Comparison of ENCODE assay signal across 26 mouse cellular contexts in genomic region chr1:30776196-30776595, GRCm38 (mm10).
A peak's percentile ranks its signal among the peaks of the same experiment; 100 is the strongest.
DNase-seq lines count a peak whose midpoint lies in the region; ATAC-seq and TF ChIP-seq lines count a peak whose summit lies in the region.
"Had no signal": no experiment of that assay in that cellular context is flagged by ENCODE, and none has a peak within 500 bp of the region (broad histone marks: within the 10 kb centered on the region; RNA-seq: fewer than 3 reads in every experiment).

No protein-coding gene starts in this region.

- no peak overlapping the region for H3K4me3 ChIP-seq in layer of hippocampus, adult 2 months
- no peak overlapping the region for H3K4me3 ChIP-seq in midbrain, postnatal 0 days (ENCODE audit: low read depth, low read length)
- H3K4me3 ChIP-seq in midbrain, embryonic 15.5 days, result no peak overlapping the region
- H3K4me3 ChIP-seq: embryonic facial prominence, embryonic 13.5 days; heart, embryonic 13.5 days; hindbrain, embryonic 13.5 days; neural tube, embryonic 15.5 days had no signal

- H3K4me2 ChIP-seq in midbrain, postnatal 0 days (ENCODE audit: low read depth, low read length, poor library complexity, severe bottlenecking), result no peak overlapping the region
- no peak overlapping the region for H3K4me2 ChIP-seq in midbrain, embryonic 15.5 days
- H3K4me2 ChIP-seq: embryonic facial prominence, embryonic 13.5 days; heart, embryonic 13.5 days; hindbrain, embryonic 13.5 days; liver, embryonic 11.5 days; neural tube, embryonic 15.5 days had no signal

- DNase-seq in frontal cortex, postnatal 36 days (ENCODE audit: low spot score in 2 of 2), result no peak
- no peak for DNase-seq in layer of hippocampus, adult 2 months (ENCODE audit: low spot score in 2 of 2)
- no peak for DNase-seq in layer of hippocampus, adult 9-10 months (ENCODE audit: low spot score)
- no peak for DNase-seq in midbrain, postnatal 0 days (ENCODE audit: low spot score)
- DNase-seq in B cell, adult 2 months, result no peak
- DNase-seq in yolk sac, embryonic 10.5 days (ENCODE audit: low spot score), result no peak
- DNase-seq: adrenal gland, postnatal 36 days; cerebellum, adult 11-12 months; cerebellum, postnatal 14 days; gastrocnemius, postnatal 14 days; heart, adult 18-20 months; kidney, adult 9 months; kidney, postnatal 36 days; right cerebral cortex, adult 18-20 months; right cerebral cortex, postnatal 4 days; thymus, postnatal 25 days had no signal

- H3K9ac ChIP-seq in midbrain, postnatal 0 days (replicated peaks; ENCODE audit: low read length, poor library complexity, severe bottlenecking), result no peak overlapping the region
- no peak overlapping the region for H3K9ac ChIP-seq in midbrain, embryonic 15.5 days
- H3K9ac ChIP-seq: embryonic facial prominence, embryonic 13.5 days; heart, embryonic 13.5 days; hindbrain, embryonic 13.5 days; neural tube, embryonic 15.5 days had no signal

- no peak overlapping the region for H3K27ac ChIP-seq in layer of hippocampus, adult 2 months
- no peak overlapping the region for H3K27ac ChIP-seq in midbrain, postnatal 0 days (ENCODE audit: low read depth, low read length)
- H3K27ac ChIP-seq in midbrain, embryonic 15.5 days, result no peak overlapping the region
- H3K27ac ChIP-seq: embryonic facial prominence, embryonic 13.5 days; heart, embryonic 13.5 days; hindbrain, embryonic 13.5 days; neural tube, embryonic 15.5 days had no signal

- TF ChIP-seq CTCF in layer of hippocampus, adult 2 months (conservative IDR thresholded peaks at IDR 0.05), result peak; percentile 44
- peak; percentile 34 for TF ChIP-seq CTCF in midbrain, postnatal 0 days (IDR thresholded peaks at IDR 0.05)

- H3K36me3 ChIP-seq in midbrain, postnatal 0 days (ENCODE audit: insufficient read depth, low read length), result no peaks in the 10 kb centered on the region
- H3K36me3 ChIP-seq in midbrain, embryonic 15.5 days (replicated peaks), result no peaks in the 10 kb centered on the region
- H3K36me3 ChIP-seq: embryonic facial prominence, embryonic 13.5 days; heart, embryonic 13.5 days; hindbrain, embryonic 13.5 days; neural tube, embryonic 15.5 days had no signal

- H3K27me3 ChIP-seq in midbrain, postnatal 0 days (ENCODE audit: insufficient read depth, low read length), result no peaks in the 10 kb centered on the region
- no peaks in the 10 kb centered on the region for H3K27me3 ChIP-seq in midbrain, embryonic 15.5 days (replicated peaks)
- H3K27me3 ChIP-seq: embryonic facial prominence, embryonic 13.5 days; heart, embryonic 13.5 days; hindbrain, embryonic 13.5 days; neural tube, embryonic 15.5 days had no signal

- peak; percentile 20; the same call in 1 of the 2 replicates for ATAC-seq in frontal cortex, adult (ENCODE audit: low TSS enrichment)
- ATAC-seq in midbrain, postnatal 0 days (ENCODE audit: low FRiP score), result no peak
- ATAC-seq in midbrain, embryonic 15.5 days (replicated peaks), result no peak
- ATAC-seq: forebrain, embryonic 14.5 days; inflammation-experienced regulatory T-cells, adult 6 months; midbrain, embryonic 16.5 days had no signal

- H3K9me3 ChIP-seq in midbrain, postnatal 0 days (ENCODE audit: low read length), result no peaks in the 10 kb centered on the region
- no peaks in the 10 kb centered on the region for H3K9me3 ChIP-seq in midbrain, embryonic 15.5 days
- H3K9me3 ChIP-seq: embryonic facial prominence, embryonic 13.5 days; heart, embryonic 13.5 days; hindbrain, embryonic 13.5 days; neural tube, embryonic 15.5 days had no signal

- H3K4me1 ChIP-seq in midbrain, postnatal 0 days (ENCODE audit: insufficient read depth, low read length), result no peaks in the 10 kb centered on the region
- H3K4me1 ChIP-seq in midbrain, embryonic 15.5 days, result no peaks in the 10 kb centered on the region

- 58% methylated on average over 2 of the region's 2 CpGs for WGBS in midbrain, postnatal 0 days
- 71% methylated on average over 2 of the region's 2 CpGs for WGBS in midbrain, embryonic 15.5 days
